Mouse (Mus musculus): ENCODE measurements around the gene Srl. TPM values are rescaled to one million over a fixed set of nuclear protein-coding genes. Genes with fewer than 3 reads are reported as not detected.

The Srl gene
- polyA plus RNA-seq, 1 experiment: 6.9 TPM

GRCm38 (mm10) chr16:4523313-4524004 lies 18.2 kb downstream of the Srl start:
- Histone ChIP-seq H3K4me3 (ENCODE audit: insufficient read depth, low read depth, low read length) (no peak overlapping the region), H3K27me3 (replicated peaks; ENCODE audit: control insufficient read depth, insufficient read depth, low read length) (no peaks in the 10 kb centered on the region), H3K4me1 (ENCODE audit: control insufficient read depth, insufficient read depth, low read length) (0 out of 2 replicates have a peak, but pooled peaks cover 2% of the 10 kb centered on the region), H3K36me3 (ENCODE audit: control insufficient read depth, insufficient read depth, low read length) (no peaks in the 10 kb centered on the region), H3K27ac (ENCODE audit: insufficient read depth, low read depth, low read length) (no peak overlapping the region)
- 53% methylated on average over 7 of the region's 7 CpGs for WGBS
- no peak for DNase-seq
- no peak for TF ChIP-seq CTCF (conservative IDR thresholded peaks at IDR 0.05; ENCODE audit: insufficient read depth, insufficient read length, low read depth, low read length)
- TF ChIP-seq POLR2A (IDR thresholded peaks at IDR 0.05; ENCODE audit: low read depth, low read length): no peak

GRCm38 (mm10) chr16:4522879-4523278 lies 18.7 kb downstream of the Srl start:
- no peaks in the 10 kb centered on the region for H3K27me3 ChIP-seq (replicated peaks; ENCODE audit: control insufficient read depth, insufficient read depth, low read length)
- TF ChIP-seq POLR2A (IDR thresholded peaks at IDR 0.05; ENCODE audit: low read depth, low read length): no peak
- no peak for TF ChIP-seq CTCF (conservative IDR thresholded peaks at IDR 0.05; ENCODE audit: insufficient read depth, insufficient read length, low read depth, low read length)
- H3K36me3 ChIP-seq (ENCODE audit: control insufficient read depth, insufficient read depth, low read length): no peaks in the 10 kb centered on the region
- peaks cover 6% of the 10 kb centered on the region for H3K4me1 ChIP-seq (ENCODE audit: control insufficient read depth, insufficient read depth, low read length)
- H3K27ac ChIP-seq (ENCODE audit: insufficient read depth, low read depth, low read length): no peak overlapping the region
- no peak overlapping the region for H3K4me3 ChIP-seq (ENCODE audit: insufficient read depth, low read depth, low read length)
- no peak for DNase-seq
- WGBS: 63% methylated on average over 8 of the region's 8 CpGs

- no peaks in the 10 kb centered on the region for H3K36me3 ChIP-seq (ENCODE audit: control insufficient read depth, insufficient read depth, low read length)
- H3K27ac ChIP-seq (ENCODE audit: insufficient read depth, low read depth, low read length): peak overlapping the region; percentile 9
- DNase-seq: peak; percentile 34
- WGBS: 71% methylated on average over 5 of the region's 5 CpGs
- H3K4me3 ChIP-seq (ENCODE audit: insufficient read depth, low read depth, low read length): no peak overlapping the region
- peaks cover 10% of the 10 kb centered on the region for H3K4me1 ChIP-seq (ENCODE audit: control insufficient read depth, insufficient read depth, low read length)
- no peaks in the 10 kb centered on the region for H3K27me3 ChIP-seq (replicated peaks; ENCODE audit: control insufficient read depth, insufficient read depth, low read length)
- TF ChIP-seq CTCF (conservative IDR thresholded peaks at IDR 0.05; ENCODE audit: insufficient read depth, insufficient read length, low read depth, low read length): no peak
- TF ChIP-seq POLR2A (IDR thresholded peaks at IDR 0.05; ENCODE audit: low read depth, low read length): no peak
Observed at GRCm38 (mm10) chr16:4521735-4522530, 19.7 kb downstream of the Srl start.

- H3K4me3 ChIP-seq (ENCODE audit: insufficient read depth, low read depth, low read length): no peak overlapping the region
- H3K27ac ChIP-seq (ENCODE audit: insufficient read depth, low read depth, low read length): no peak overlapping the region
- 59% methylated on average over 4 of the region's 4 CpGs for WGBS
- H3K27me3 ChIP-seq (replicated peaks; ENCODE audit: control insufficient read depth, insufficient read depth, low read length): no peaks in the 10 kb centered on the region
- no peaks in the 10 kb centered on the region for H3K36me3 ChIP-seq (ENCODE audit: control insufficient read depth, insufficient read depth, low read length)
- no peak for DNase-seq
- H3K4me1 ChIP-seq (ENCODE audit: control insufficient read depth, insufficient read depth, low read length): peaks cover 10% of the 10 kb centered on the region
- TF ChIP-seq CTCF (conservative IDR thresholded peaks at IDR 0.05; ENCODE audit: insufficient read depth, insufficient read length, low read depth, low read length) (no peak), POLR2A (IDR thresholded peaks at IDR 0.05; ENCODE audit: low read depth, low read length) (no peak)
Observed at GRCm38 (mm10) chr16:4521074-4521667, 20.4 kb downstream of the Srl start.

- 64% methylated on average over 8 of the region's 8 CpGs for WGBS
- no peaks in the 10 kb centered on the region for H3K36me3 ChIP-seq (ENCODE audit: control insufficient read depth, insufficient read depth, low read length)
- H3K27ac ChIP-seq (ENCODE audit: insufficient read depth, low read depth, low read length): no peak overlapping the region
Observed at GRCm38 (mm10) chr16:4520673-4521072, 20.9 kb downstream of the Srl start.

GRCm38 (mm10) chr16:4519825-4520224 lies 21.8 kb downstream of the Srl start:
- Histone ChIP-seq H3K27ac (ENCODE audit: insufficient read depth, low read depth, low read length) (no peak overlapping the region), H3K27me3 (replicated peaks; ENCODE audit: control insufficient read depth, insufficient read depth, low read length) (no peaks in the 10 kb centered on the region), H3K4me1 (ENCODE audit: control insufficient read depth, insufficient read depth, low read length) (peaks cover 10% of the 10 kb centered on the region), H3K4me3 (ENCODE audit: insufficient read depth, low read depth, low read length) (no peak overlapping the region), H3K36me3 (ENCODE audit: control insufficient read depth, insufficient read depth, low read length) (no peaks in the 10 kb centered on the region)
- WGBS: 94% methylated on average over 2 of the region's 2 CpGs
- no peak for DNase-seq
- TF ChIP-seq CTCF (conservative IDR thresholded peaks at IDR 0.05; ENCODE audit: insufficient read depth, insufficient read length, low read depth, low read length) (no peak), POLR2A (IDR thresholded peaks at IDR 0.05; ENCODE audit: low read depth, low read length) (no peak)

More at GRCm38 (mm10) chr16:4520673-4521072, 20.9 kb downstream of the Srl start:
- no peak for DNase-seq
- Histone ChIP-seq H3K4me3 (ENCODE audit: insufficient read depth, low read depth, low read length) (no peak overlapping the region), H3K4me1 (ENCODE audit: control insufficient read depth, insufficient read depth, low read length) (peaks cover 10% of the 10 kb centered on the region), H3K27me3 (replicated peaks; ENCODE audit: control insufficient read depth, insufficient read depth, low read length) (no peaks in the 10 kb centered on the region)
- TF ChIP-seq POLR2A (IDR thresholded peaks at IDR 0.05; ENCODE audit: low read depth, low read length) (no peak), CTCF (conservative IDR thresholded peaks at IDR 0.05; ENCODE audit: insufficient read depth, insufficient read length, low read depth, low read length) (no peak)

- Histone ChIP-seq H3K36me3 (ENCODE audit: control insufficient read depth, insufficient read depth, low read length) (no peaks in the 10 kb centered on the region), H3K27ac (ENCODE audit: insufficient read depth, low read depth, low read length) (no peak overlapping the region), H3K4me1 (ENCODE audit: control insufficient read depth, insufficient read depth, low read length) (peaks cover 14% of the 10 kb centered on the region), H3K4me3 (ENCODE audit: insufficient read depth, low read depth, low read length) (no peak overlapping the region), H3K27me3 (replicated peaks; ENCODE audit: control insufficient read depth, insufficient read depth, low read length) (no peaks in the 10 kb centered on the region)
- TF ChIP-seq CTCF (conservative IDR thresholded peaks at IDR 0.05; ENCODE audit: insufficient read depth, insufficient read length, low read depth, low read length) (no peak), POLR2A (IDR thresholded peaks at IDR 0.05; ENCODE audit: low read depth, low read length) (no peak)
- 85% methylated on average over 4 of the region's 4 CpGs for WGBS
- DNase-seq: no peak
Observed at GRCm38 (mm10) chr16:4519157-4519556, 22.5 kb downstream of the Srl start.
